Mouse (Mus musculus) brain, embryonic 14.5 days (tissue): ENCODE results near the gene Brd2.

Experiments used
- CTCF ChIP-seq: fragments of 200-500 bp; IDR thresholded peaks from 2 replicates; pipeline ENCODE4 v1.5.1; 2012; ENCODE audit warnings: inconsistent platforms, mild to moderate bottlenecking, moderate library complexity, borderline replicate concordance; ENCODE audit not compliant: insufficient read depth, insufficient read length; ENCODE audit errors: extremely low read depth
- POLR2A ChIP-seq: fragments of 200-500 bp; IDR thresholded peaks from 2 replicates; pipeline ENCODE4 v1.6.1; 2012; ENCODE audit warnings: mild to moderate bottlenecking, inconsistent platforms, borderline replicate concordance; ENCODE audit not compliant: poor library complexity, insufficient read depth, insufficient read length, severe bottlenecking; ENCODE audit errors: extremely low read depth

DNA sequence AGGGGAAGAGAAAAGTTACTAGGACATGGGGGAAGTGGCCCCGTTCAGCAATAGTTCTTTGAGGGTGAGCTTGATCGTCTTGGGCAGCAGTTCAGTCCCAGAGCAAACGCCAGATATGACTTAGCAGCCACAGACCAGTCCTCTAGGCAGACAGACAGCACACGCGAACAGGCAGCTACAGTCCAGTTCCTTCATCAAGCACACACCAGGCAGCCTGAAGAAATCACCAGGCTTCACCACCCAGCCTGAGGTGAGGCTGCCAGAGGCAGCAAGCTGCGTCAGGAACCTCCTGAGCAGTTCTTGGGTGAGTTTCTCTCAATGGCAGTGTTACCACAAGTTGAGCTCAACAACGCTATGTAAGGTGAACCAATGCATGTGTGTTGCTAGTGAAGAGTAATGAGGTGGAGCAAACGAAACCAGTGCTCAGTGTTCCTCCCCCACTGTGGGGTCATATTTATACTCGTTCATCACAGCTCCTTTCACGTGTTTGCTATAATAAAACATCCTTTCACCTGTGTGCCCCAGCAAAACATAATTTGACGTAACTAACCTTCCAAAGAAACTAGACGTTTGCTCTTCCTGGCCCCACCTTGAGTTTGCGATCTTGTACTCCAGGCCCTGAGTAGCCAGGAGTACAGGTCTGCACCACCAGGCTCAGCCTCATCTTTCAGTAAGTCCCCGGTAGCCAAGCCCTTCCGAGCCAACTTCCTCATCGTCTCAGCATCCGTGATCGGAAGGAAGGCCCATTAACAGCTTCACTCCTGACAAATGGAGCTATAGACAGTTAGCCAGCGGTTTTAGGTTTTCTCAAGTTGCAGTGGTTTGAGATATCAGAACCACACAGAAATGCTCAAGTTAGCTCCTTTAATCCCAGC lies 7.9 kb upstream of the Brd2 start:
- TF ChIP-seq CTCF (no peak), POLR2A (no peak)
